Mouse (Mus musculus) thymus, adult 2 months (tissue): Measurements from ENCODE around the gene Smad9.

Experiments
- CTCF ChIP-seq: fragments of 200-500 bp; IDR thresholded peaks from 2 replicates; pipeline ENCODE4 v1.5.1; 2012; ENCODE audit warnings: mild to moderate bottlenecking, control low read depth, low read length, moderate library complexity, borderline replicate concordance; ENCODE audit not compliant: control insufficient read depth, poor library complexity, insufficient read depth; ENCODE audit errors: extremely low read depth
- POLR2A ChIP-seq: fragments of 200-500 bp; IDR thresholded peaks from 2 replicates; pipeline ENCODE4 v1.6.1; 2012; ENCODE audit warnings: mild to moderate bottlenecking, low read length, control low read depth, moderate library complexity; ENCODE audit not compliant: control insufficient read depth, poor library complexity, insufficient read depth; ENCODE audit errors: extremely low read depth

DNA sequence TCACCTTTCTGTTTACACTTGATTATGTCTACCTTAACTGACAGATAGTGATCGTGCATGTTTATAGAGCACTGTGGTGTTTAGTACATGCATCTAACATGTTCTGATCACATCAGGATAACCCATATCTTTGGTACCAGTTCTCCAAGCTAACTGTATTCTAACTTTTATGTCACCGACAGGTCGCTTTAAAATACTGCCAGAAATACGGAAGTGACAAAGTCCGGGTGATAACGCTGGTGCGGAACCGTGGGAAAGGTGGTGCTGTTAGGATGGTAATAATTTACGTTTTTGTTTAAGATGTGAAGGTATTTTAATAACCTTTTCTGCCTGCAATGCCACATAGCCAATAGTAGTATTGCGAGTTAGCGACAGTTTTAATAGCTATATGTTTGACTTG is 13.4 kb upstream of the Smad9 start:
- TF ChIP-seq POLR2A, result no peak
- no peak for TF ChIP-seq CTCF
